Mouse (Mus musculus) urinary bladder, postnatal 14 days (tissue): Measurements from ENCODE around the gene Olfr1367.
A peak's percentile ranks its signal among the peaks of the same experiment; 100 is the strongest.

Experiments used
- DNase-seq: peaks from one replicate; pipeline ENCODE4 v3.0.0; 2021; ENCODE audit warnings: low spot score

Gene Olfr1367

GRCm38 (mm10) chr13:21396048-21396447 lies 49.3 kb downstream of the Olfr1367 start:
- DNase-seq, result peak; percentile 16

DNA sequence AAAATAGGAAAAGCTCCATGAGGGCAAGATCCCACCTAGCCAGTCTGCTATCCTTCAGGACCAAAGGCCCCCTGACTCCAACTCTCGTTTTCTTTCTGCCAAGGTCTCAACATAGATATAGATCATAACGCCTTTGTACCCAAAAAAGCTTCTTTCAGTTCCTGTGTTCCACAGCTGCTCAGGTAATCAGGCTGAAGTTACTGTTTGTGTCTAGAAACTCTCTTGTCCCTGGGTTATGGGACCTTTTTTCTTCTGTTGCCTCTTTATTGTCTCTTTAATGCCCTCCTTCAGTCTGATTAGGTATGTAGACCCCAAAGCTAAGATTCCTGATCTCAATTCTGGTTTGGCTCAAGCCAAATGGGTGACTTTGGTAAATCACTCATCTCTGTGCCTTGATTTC lies 50.8 kb downstream of the Olfr1367 start:
- no peak for DNase-seq
